Mouse (Mus musculus) embryonic facial prominence, embryonic 10.5 days (tissue): ENCODE measurements around the gene Lrrc38. TPM values are rescaled to one million over a fixed set of nuclear protein-coding genes. Genes with fewer than 3 reads are reported as not detected.

ENCODE experiments used
- DNase-seq: peaks from one replicate; pipeline ENCODE4 v3.0.0-alpha.2; 2017; ENCODE audit warnings: low spot score
- H3K27ac ChIP-seq: fragments of 300-500 bp; sonication (generic); replicated peaks from 2 replicates; pipeline ENCODE4 v1.5.1; 2016; ENCODE audit warnings: mild to moderate bottlenecking
- H3K27me3 ChIP-seq: fragments of 300-500 bp; sonication (generic); replicated peaks from 2 replicates; pipeline ENCODE4 v1.6.1; 2016; ENCODE audit warnings: low read depth, mild to moderate bottlenecking; ENCODE audit not compliant: poor library complexity, severe bottlenecking
- H3K36me3 ChIP-seq: fragments of 300-500 bp; sonication (generic); replicated peaks from 2 replicates; pipeline ENCODE4 v1.6.1; 2016; ENCODE audit warnings: mild to moderate bottlenecking, moderate library complexity
- H3K4me1 ChIP-seq: fragments of 300-500 bp; sonication (generic); 2 replicates; pipeline ENCODE4 v1.6.1; 2016
- H3K4me3 ChIP-seq: fragments of 300-500 bp; sonication (generic); 2 replicates; pipeline ENCODE4 v1.5.1; 2016; ENCODE audit warnings: mild to moderate bottlenecking, moderate library complexity
- H3K9me3 ChIP-seq: fragments of 300-500 bp; sonication (generic); 2 replicates; pipeline ENCODE4 v1.6.1; 2016; ENCODE audit warnings: mild to moderate bottlenecking
- WGBS: fragments of 180-500 bp; shearing (Covaris S2); methylation state at CpG from one replicate; pipeline ENCODE4 v1.1.7; 2016; 5-methylcytosine and 5-hydroxymethylcytosine counted together
- polyA plus RNA-seq: library from polyadenylated mRNA; unstranded; fragments of >200 nt; fragmentation: Nextera tagmentation; extraction: Ambion mirVana; gene quantifications from 2 replicates; pipeline ENCODE4 v1.2.1, GENCODE M21; 2016

Lrrc38 gene
- polyA plus RNA-seq, result 0.10 TPM in 1 of 2 replicates, not detected in the other

DNA sequence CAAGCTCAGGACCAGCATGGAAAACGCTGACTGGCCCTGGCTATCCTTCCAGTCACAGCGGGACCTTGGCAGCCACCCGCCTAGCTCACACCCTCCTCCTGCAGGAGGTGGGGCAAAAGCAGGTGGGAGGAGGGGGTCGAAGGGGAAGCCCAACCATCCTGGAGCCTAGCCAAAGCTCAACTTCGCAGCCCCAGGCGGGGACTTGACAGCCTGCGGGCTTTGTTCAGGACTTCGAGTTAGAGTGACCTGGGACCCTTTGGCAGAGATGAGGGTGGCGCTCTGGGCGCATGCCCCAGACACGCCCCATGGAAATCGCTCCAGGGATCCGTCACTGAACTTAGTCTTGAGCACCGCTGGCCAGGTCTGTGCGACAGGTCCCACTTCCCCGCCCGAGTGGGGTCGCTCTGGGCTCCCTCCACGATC is at the start of gene Lrrc38:
TSS of gene Lrrc38 (plus strand) at position 274 of the 423 bp plus-strand sequence.
- H3K9me3 ChIP-seq, result no peaks in the 10 kb centered on the region
- DNase-seq, result peak; percentile 53
- H3K27me3 ChIP-seq, result peaks cover 68% of the 10 kb centered on the region
- no peaks in the 10 kb centered on the region for H3K36me3 ChIP-seq
- WGBS, result under 1% methylated on average over 19 of the region's 19 CpGs
- H3K27ac ChIP-seq, result peak within 1 kb of the TSS; percentile 44; the same call in 1 of the 2 replicates
- H3K4me3 ChIP-seq, result peak within 1 kb of the TSS; percentile 68
- peaks cover 23% of the 10 kb centered on the region for H3K4me1 ChIP-seq

- Histone ChIP-seq H3K27me3 (peaks cover 50% of the 10 kb centered on the region), H3K4me1 (peaks cover 63% of the 10 kb centered on the region), H3K9me3 (no peaks in the 10 kb centered on the region), H3K36me3 (no peaks in the 10 kb centered on the region), H3K4me3 (peak overlapping the region; percentile 66), H3K27ac (peak overlapping the region; percentile 86)
- WGBS, result 8% methylated on average over 12 of the region's 12 CpGs
- DNase-seq, result peak; percentile 44
Observed at GRCm38 (mm10) chr4:143300113-143300688, 49.4 kb upstream of the Lrrc38 start.

GRCm38 (mm10) chr4:143301042-143301441 is 48.5 kb upstream of the Lrrc38 start:
- Histone ChIP-seq H3K27ac (0 out of 2 replicates have a peak overlapping the region, but pooled peaks have one; percentile 86), H3K4me1 (peaks cover 54% of the 10 kb centered on the region), H3K4me3 (peak overlapping the region; percentile 66), H3K36me3 (0 out of 2 replicates have a peak, but pooled peaks cover 2% of the 10 kb centered on the region), H3K9me3 (no peaks in the 10 kb centered on the region), H3K27me3 (peaks cover 48% of the 10 kb centered on the region)
- DNase-seq, result no peak
- 64% methylated on average over 5 of the region's 5 CpGs for WGBS

DNA sequence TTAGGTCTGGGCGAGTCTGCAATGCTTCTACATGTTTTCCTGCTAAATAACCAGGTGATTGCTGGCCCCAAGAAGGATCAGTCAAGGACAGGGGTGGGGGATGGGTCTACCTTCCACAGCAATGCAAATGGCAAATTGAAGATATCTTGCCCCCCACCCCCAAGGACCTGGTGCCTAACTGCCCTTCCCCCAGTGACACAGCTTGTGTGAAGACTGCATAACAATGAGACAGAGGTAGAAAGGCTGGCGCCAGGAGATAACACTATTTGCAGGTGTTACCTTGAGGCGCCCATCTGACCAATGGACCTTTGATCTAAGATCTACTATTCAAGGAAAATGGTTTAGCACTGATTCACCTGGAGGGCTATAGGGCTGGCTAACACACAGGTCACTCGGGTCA is 47.7 kb upstream of the Lrrc38 start:
- no peaks in the 10 kb centered on the region for H3K9me3 ChIP-seq
- H3K4me3 ChIP-seq, result peak overlapping the region; percentile 16; the same call in 1 of the 2 replicates
- H3K4me1 ChIP-seq, result peaks cover 51% of the 10 kb centered on the region
- no peak for DNase-seq
- H3K27ac ChIP-seq, result no peak overlapping the region
- WGBS, result 50% methylated on average over 4 of the region's 4 CpGs
- peaks cover 41% of the 10 kb centered on the region for H3K27me3 ChIP-seq
- 0 out of 2 replicates have a peak, but pooled peaks cover 2% of the 10 kb centered on the region for H3K36me3 ChIP-seq

- WGBS, result 44% methylated on average over 11 of the region's 11 CpGs
- Histone ChIP-seq H3K36me3 (0 out of 2 replicates have a peak, but pooled peaks cover 2% of the 10 kb centered on the region), H3K9me3 (no peaks in the 10 kb centered on the region), H3K27me3 (peaks cover 36% of the 10 kb centered on the region), H3K27ac (no peak overlapping the region), H3K4me3 (no peak overlapping the region), H3K4me1 (peaks cover 46% of the 10 kb centered on the region)
- no peak for DNase-seq
Observed at GRCm38 (mm10) chr4:143302279-143302890, 47.2 kb upstream of the Lrrc38 start.

- H3K36me3 ChIP-seq, result 0 out of 2 replicates have a peak, but pooled peaks cover 2% of the 10 kb centered on the region
- peaks cover 22% of the 10 kb centered on the region for H3K27me3 ChIP-seq
- peaks cover 28% of the 10 kb centered on the region for H3K4me1 ChIP-seq
- WGBS, result 93% methylated on average over 4 of the region's 4 CpGs
- H3K27ac ChIP-seq, result no peak overlapping the region
- DNase-seq, result no peak
- no peaks in the 10 kb centered on the region for H3K9me3 ChIP-seq
- no peak overlapping the region for H3K4me3 ChIP-seq
Observed at GRCm38 (mm10) chr4:143305031-143305430, 44.5 kb upstream of the Lrrc38 start.

DNA sequence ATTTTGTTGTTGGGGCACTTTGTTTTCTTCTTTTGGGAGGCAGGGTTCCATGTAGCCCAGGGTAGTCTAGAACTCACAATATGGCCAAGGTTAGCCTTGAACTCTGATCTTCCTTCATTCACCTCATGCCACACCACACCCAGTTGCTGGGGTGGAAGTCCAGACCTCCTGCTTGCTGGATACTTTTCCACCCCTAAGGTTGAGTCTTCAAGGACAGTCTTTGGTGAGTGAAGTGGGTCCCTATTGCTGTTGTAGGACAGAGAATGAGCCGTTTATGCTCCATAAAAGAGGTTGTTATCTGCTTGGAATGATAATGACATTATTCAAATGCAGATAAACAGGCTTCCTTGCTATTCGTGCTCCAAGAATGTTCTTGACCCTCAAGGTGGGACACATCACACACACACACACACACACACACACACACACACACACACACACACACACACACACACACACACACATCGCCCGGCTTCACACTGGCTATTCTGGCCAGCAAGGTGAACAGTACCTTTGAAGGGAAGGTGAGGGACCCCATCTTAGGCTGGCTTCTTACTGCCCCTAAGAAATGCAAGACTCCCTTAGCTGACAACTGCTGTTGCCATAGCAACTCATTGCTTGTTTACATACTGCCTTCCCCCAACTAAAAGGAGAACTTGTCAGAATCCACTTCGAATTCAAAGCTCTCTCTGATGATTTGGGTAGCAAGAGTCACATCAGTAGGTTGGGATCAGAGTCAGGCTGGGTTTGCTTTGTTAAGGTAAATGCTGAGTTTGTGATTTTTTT is 43.4 kb upstream of the Lrrc38 start:
- peaks cover 17% of the 10 kb centered on the region for H3K4me1 ChIP-seq
- DNase-seq, result no peak
- H3K27me3 ChIP-seq, result peaks cover 16% of the 10 kb centered on the region
- no peak overlapping the region for H3K27ac ChIP-seq
- no peak overlapping the region for H3K4me3 ChIP-seq
- 76% methylated on average over 5 of the region's 5 CpGs for WGBS
- H3K9me3 ChIP-seq, result no peaks in the 10 kb centered on the region
- 0 out of 2 replicates have a peak, but pooled peaks cover 10% of the 10 kb centered on the region for H3K36me3 ChIP-seq

- Histone ChIP-seq H3K4me3 (no peak overlapping the region), H3K36me3 (0 out of 2 replicates have a peak, but pooled peaks cover 8% of the 10 kb centered on the region), H3K9me3 (no peaks in the 10 kb centered on the region), H3K27ac (no peak overlapping the region), H3K27me3 (no peaks in the 10 kb centered on the region), H3K4me1 (peaks cover 5% of the 10 kb centered on the region)
- no peak for DNase-seq
- WGBS, result 47% methylated on average over 2 of the region's 2 CpGs
Observed at GRCm38 (mm10) chr4:143311341-143311740, 38.2 kb upstream of the Lrrc38 start.

DNA sequence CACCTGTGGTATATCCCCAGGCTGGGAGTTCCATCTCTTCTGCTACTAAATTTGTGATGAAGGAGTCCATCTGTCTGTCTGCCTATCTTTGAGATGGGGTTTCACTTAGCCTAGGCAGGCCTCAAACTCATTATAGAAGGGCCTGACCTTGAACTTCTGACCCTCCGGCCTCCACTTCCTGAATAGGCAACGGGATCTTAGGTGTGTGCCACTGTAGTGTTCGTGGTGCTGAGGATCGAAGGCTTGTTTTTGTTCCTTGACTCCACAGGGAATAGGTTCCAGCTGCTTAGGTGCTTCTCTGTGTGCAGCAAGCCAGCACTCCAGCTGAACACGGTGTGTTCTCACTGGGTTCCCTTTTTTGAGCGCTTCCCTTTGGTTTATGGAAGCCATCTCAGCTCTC is 36.3 kb upstream of the Lrrc38 start:
- no peak overlapping the region for H3K4me3 ChIP-seq
- no peak overlapping the region for H3K27ac ChIP-seq
- H3K9me3 ChIP-seq, result no peaks in the 10 kb centered on the region
- DNase-seq, result no peak
- peaks cover 4% of the 10 kb centered on the region; the same call in 1 of the 2 replicates for H3K4me1 ChIP-seq
- no peaks in the 10 kb centered on the region for H3K27me3 ChIP-seq
- WGBS, result 63% methylated on average over 6 of the region's 6 CpGs
- H3K36me3 ChIP-seq, result 0 out of 2 replicates have a peak, but pooled peaks cover 8% of the 10 kb centered on the region

GRCm38 (mm10) chr4:143324176-143324924 is 25.2 kb upstream of the Lrrc38 start:
- Histone ChIP-seq H3K27me3 (no peaks in the 10 kb centered on the region), H3K27ac (peak overlapping the region; percentile 71), H3K9me3 (no peaks in the 10 kb centered on the region), H3K4me3 (0 out of 2 replicates have a peak overlapping the region, but pooled peaks have one; percentile 11), H3K4me1 (peaks cover 22% of the 10 kb centered on the region), H3K36me3 (peaks cover 7% of the 10 kb centered on the region; the same call in 1 of the 2 replicates)
- WGBS, result 13% methylated on average over 9 of the region's 11 CpGs
- DNase-seq, result peak; percentile 50

- H3K27me3 ChIP-seq, result no peaks in the 10 kb centered on the region
- WGBS, result 19% methylated on average over 15 of the region's 15 CpGs
- H3K36me3 ChIP-seq, result peaks cover 7% of the 10 kb centered on the region; the same call in 1 of the 2 replicates
- peak overlapping the region; percentile 71 for H3K27ac ChIP-seq
- DNase-seq, result no peak
- H3K4me3 ChIP-seq, result peak overlapping the region; percentile 43
- no peaks in the 10 kb centered on the region for H3K9me3 ChIP-seq
- H3K4me1 ChIP-seq, result peaks cover 29% of the 10 kb centered on the region
Observed at GRCm38 (mm10) chr4:143324925-143325624, 24.5 kb upstream of the Lrrc38 start.
